ENCODE assay signal across 20 mouse cellular contexts in genomic region chr5:33678244-33678643, GRCm38 (mm10). TPM values are rescaled to one million over a fixed set of nuclear protein-coding genes. Genes with fewer than 3 reads are reported as not detected.
A peak's percentile ranks its signal among the peaks of the same experiment; 100 is the strongest.
DNase-seq lines count a peak whose midpoint lies in the region; ATAC-seq and TF ChIP-seq lines count a peak whose summit lies in the region.
"Had no signal": no experiment of that assay in that cellular context is flagged by ENCODE, and none has a peak within 500 bp of the region (broad histone marks: within the 10 kb centered on the region; RNA-seq: fewer than 3 reads in every experiment).

No protein-coding gene starts in this region.

- H3K27ac ChIP-seq in lung, embryonic 15.5 days, result peak overlapping the region; percentile 79
- peak overlapping the region; percentile 62; the same call in 1 of the 2 replicates for H3K27ac ChIP-seq in lung, postnatal 0 days (ENCODE audit: low read length)
- H3K27ac ChIP-seq in hindbrain, embryonic 13.5 days, result no peak overlapping the region
- H3K27ac ChIP-seq: embryonic facial prominence, embryonic 10.5 days; embryonic facial prominence, embryonic 12.5 days; forebrain, embryonic 13.5 days; forebrain, embryonic 15.5 days had no signal

- H3K27me3 ChIP-seq in lung, embryonic 15.5 days, result no peaks in the 10 kb centered on the region
- H3K27me3 ChIP-seq in lung, postnatal 0 days (replicated peaks; ENCODE audit: insufficient read depth, low read length), result no peaks in the 10 kb centered on the region
- no peaks in the 10 kb centered on the region for H3K27me3 ChIP-seq in hindbrain, embryonic 13.5 days
- H3K27me3 ChIP-seq: embryonic facial prominence, embryonic 12.5 days; forebrain, embryonic 13.5 days; forebrain, embryonic 15.5 days had no signal

- H3K9me3 ChIP-seq in lung, embryonic 15.5 days, result no peaks in the 10 kb centered on the region
- H3K9me3 ChIP-seq in lung, postnatal 0 days (ENCODE audit: low read length), result no peaks in the 10 kb centered on the region
- H3K9me3 ChIP-seq in hindbrain, embryonic 13.5 days, result no peaks in the 10 kb centered on the region
- H3K9me3 ChIP-seq: embryonic facial prominence, embryonic 10.5 days; embryonic facial prominence, embryonic 12.5 days; forebrain, embryonic 13.5 days; forebrain, embryonic 15.5 days had no signal

- peak; percentile 57 to 78 for DNase-seq in lung, adult 18-20 months
- no peak for DNase-seq in lung, adult 2 months
- DNase-seq in lung, postnatal 14 days, result no peak
- DNase-seq in lung, postnatal 0 days (ENCODE audit: low spot score), result peak; percentile 88
- DNase-seq in lung, postnatal 25 days (ENCODE audit: low spot score), result peak; percentile 86
- no peak for DNase-seq in natural killer cell, adult 2 months (ENCODE audit: low spot score in 2 of 2)
- DNase-seq: adrenal gland, adult 2 months; adrenal gland, postnatal 10 days; adrenal gland, postnatal 36 days; cerebellum, adult 11-12 months; cerebellum, adult 2 months; cerebellum, adult 9-10 months; cerebellum, postnatal 10 days; cerebellum, postnatal 25 days had no signal

- no peak for ATAC-seq in lung, embryonic 15.5 days (ENCODE audit: borderline replicate concordance, extremely low read depth, low FRiP score, low TSS enrichment)
- peak; percentile 84 for ATAC-seq in lung, postnatal 0 days
- no peak for ATAC-seq in hindbrain, embryonic 13.5 days (ENCODE audit: low FRiP score)
- ATAC-seq: forebrain, embryonic 13.5 days; forebrain, embryonic 15.5 days had no signal

- no peak for TF ChIP-seq POLR2A in lung, adult 2 months (IDR thresholded peaks at IDR 0.05; ENCODE audit: borderline replicate concordance, extremely low read depth, low read depth, low read length)

- no peak overlapping the region for H3K9ac ChIP-seq in lung, embryonic 15.5 days
- H3K9ac ChIP-seq in lung, postnatal 0 days (replicated peaks; ENCODE audit: low read depth), result no peak overlapping the region
- H3K9ac ChIP-seq in hindbrain, embryonic 13.5 days, result no peak overlapping the region
- H3K9ac ChIP-seq: embryonic facial prominence, embryonic 12.5 days; forebrain, embryonic 13.5 days; forebrain, embryonic 15.5 days had no signal

- 60% methylated on average over 5 of the region's 5 CpGs for WGBS in lung, adult 2 months
- 48% methylated on average over 5 of the region's 5 CpGs for WGBS in lung, embryonic 15.5 days
- 53% methylated on average over 5 of the region's 5 CpGs for WGBS in lung, postnatal 0 days
- WGBS in hindbrain, embryonic 13.5 days, result 89% methylated on average over 5 of the region's 5 CpGs

- TF ChIP-seq EP300 in lung, postnatal 0 days (IDR thresholded peaks at IDR 0.05), result peak; percentile 79

- no peaks in the 10 kb centered on the region for H3K4me1 ChIP-seq in lung, adult 2 months (ENCODE audit: control insufficient read depth, insufficient read depth, low read length)
- peaks cover 24% of the 10 kb centered on the region for H3K4me1 ChIP-seq in lung, embryonic 15.5 days
- H3K4me1 ChIP-seq in lung, postnatal 0 days (ENCODE audit: insufficient read depth, low read depth, low read length), result no peaks in the 10 kb centered on the region
- H3K4me1 ChIP-seq in hindbrain, embryonic 13.5 days (replicated peaks), result peaks cover 22% of the 10 kb centered on the region
- H3K4me1 ChIP-seq: embryonic facial prominence, embryonic 12.5 days had no signal

- H3K4me3 ChIP-seq in lung, adult 2 months (replicated peaks; ENCODE audit: extremely low read depth, low read depth, low read length), result no peak overlapping the region
- H3K4me3 ChIP-seq in lung, embryonic 15.5 days, result no peak overlapping the region
- no peak overlapping the region for H3K4me3 ChIP-seq in lung, postnatal 0 days (ENCODE audit: low read depth, low read length)
- H3K4me3 ChIP-seq in hindbrain, embryonic 13.5 days, result no peak overlapping the region
- H3K4me3 ChIP-seq: embryonic facial prominence, embryonic 10.5 days; embryonic facial prominence, embryonic 12.5 days; forebrain, embryonic 13.5 days; forebrain, embryonic 15.5 days had no signal

- no peaks in the 10 kb centered on the region for H3K36me3 ChIP-seq in lung, embryonic 15.5 days
- no peaks in the 10 kb centered on the region for H3K36me3 ChIP-seq in lung, postnatal 0 days (ENCODE audit: insufficient read depth, low read length)
- no peaks in the 10 kb centered on the region for H3K36me3 ChIP-seq in hindbrain, embryonic 13.5 days
- H3K36me3 ChIP-seq: forebrain, embryonic 15.5 days had no signal

- no peak overlapping the region for H3K4me2 ChIP-seq in lung, embryonic 15.5 days
- H3K4me2 ChIP-seq in lung, postnatal 0 days (replicated peaks; ENCODE audit: low read depth, low read length), result no peak overlapping the region
- H3K4me2 ChIP-seq in hindbrain, embryonic 13.5 days, result no peak overlapping the region
- H3K4me2 ChIP-seq: embryonic facial prominence, embryonic 12.5 days; forebrain, embryonic 13.5 days; forebrain, embryonic 15.5 days had no signal

- TF ChIP-seq CTCF in lung, adult 2 months (IDR thresholded peaks at IDR 0.05; ENCODE audit: insufficient read depth, low read length), result no peak
- TF ChIP-seq CTCF in lung, postnatal 0 days (IDR thresholded peaks at IDR 0.05), result no peak

RNA-seq across cellular contexts. Expression of gene Tmem129, which starts 20.0 kb away (rescaled TPM):
- polyA plus RNA-seq in lung, adult 2 months (2012; rRNA removed), result 41.5 and 46.1 TPM in 2 replicates
- 37.3 and 39.7 TPM in 2 replicates for polyA plus RNA-seq in lung, embryonic 15.5 days (2015; fragmentation: Nextera tagmentation; extraction: Ambion mirVana)
- polyA plus RNA-seq in lung, postnatal 0 days (2015; fragmentation: Nextera tagmentation; extraction: Ambion mirVana), result 22.5 and 25.1 TPM in 2 replicates
- 28.2 and 28.7 TPM in 2 replicates for polyA plus RNA-seq in hindbrain, embryonic 13.5 days (2015; fragmentation: Nextera tagmentation; extraction: Ambion mirVana)

RNA-seq across cellular contexts. Expression of gene Tacc3, which starts 20.3 kb away (rescaled TPM):
- 3.1 and 5.3 TPM in 2 replicates for polyA plus RNA-seq in lung, adult 2 months (2012; rRNA removed)
- 217 and 227 TPM in 2 replicates for polyA plus RNA-seq in lung, embryonic 15.5 days (2015; fragmentation: Nextera tagmentation; extraction: Ambion mirVana)
- 12.5 and 14.5 TPM in 2 replicates for polyA plus RNA-seq in lung, postnatal 0 days (2015; fragmentation: Nextera tagmentation; extraction: Ambion mirVana)
- polyA plus RNA-seq in hindbrain, embryonic 13.5 days (2015; fragmentation: Nextera tagmentation; extraction: Ambion mirVana), result 48.8 and 57.0 TPM in 2 replicates

RNA-seq across cellular contexts. Expression of gene Slbp, which starts 25.9 kb away (rescaled TPM):
- 20.4 and 21.3 TPM in 2 replicates for polyA plus RNA-seq in lung, adult 2 months (2012; rRNA removed)
- polyA plus RNA-seq in lung, embryonic 15.5 days (2015; fragmentation: Nextera tagmentation; extraction: Ambion mirVana), result 274 and 284 TPM in 2 replicates
- polyA plus RNA-seq in lung, postnatal 0 days (2015; fragmentation: Nextera tagmentation; extraction: Ambion mirVana), result 81.2 and 85.6 TPM in 2 replicates
- 126 and 130 TPM in 2 replicates for polyA plus RNA-seq in hindbrain, embryonic 13.5 days (2015; fragmentation: Nextera tagmentation; extraction: Ambion mirVana)

RNA-seq across cellular contexts. Expression of gene Fgfr3, which starts 43.2 kb away (rescaled TPM):
- polyA plus RNA-seq in lung, adult 2 months (2012; rRNA removed), result 237 and 258 TPM in 2 replicates
- polyA plus RNA-seq in lung, embryonic 15.5 days (2015; fragmentation: Nextera tagmentation; extraction: Ambion mirVana), result 59.1 and 64.7 TPM in 2 replicates
- 67.9 and 72.5 TPM in 2 replicates for polyA plus RNA-seq in lung, postnatal 0 days (2015; fragmentation: Nextera tagmentation; extraction: Ambion mirVana)
- polyA plus RNA-seq in hindbrain, embryonic 13.5 days (2015; fragmentation: Nextera tagmentation; extraction: Ambion mirVana), result 41.1 and 45.7 TPM in 2 replicates

RNA-seq across cellular contexts. Expression of gene Gm9903, which starts 48.5 kb away (rescaled TPM):
- polyA plus RNA-seq in lung, adult 2 months (2012; rRNA removed), result 0.52 and 0.73 TPM in 2 replicates
- 0.33 and 0.37 TPM in 2 replicates for polyA plus RNA-seq in lung, embryonic 15.5 days (2015; fragmentation: Nextera tagmentation; extraction: Ambion mirVana)
- 0.37 and 0.41 TPM in 2 replicates for polyA plus RNA-seq in lung, postnatal 0 days (2015; fragmentation: Nextera tagmentation; extraction: Ambion mirVana)
- polyA plus RNA-seq in hindbrain, embryonic 13.5 days (2015; fragmentation: Nextera tagmentation; extraction: Ambion mirVana), result 0.86 and 0.87 TPM in 2 replicates

Comparison
In these comparisons a context has a peak if more than half of its experiments do, and no peak if none do; other contexts are left out.
1. DNase-seq: peak in lung, adult 18-20 months (2 of 2), lung, postnatal 0 days (single experiment) and lung, postnatal 25 days (single experiment); none in lung, adult 2 months (single experiment), lung, postnatal 14 days (single experiment) and natural killer cell, adult 2 months (0 of 2).